Mouse (Mus musculus): ENCODE data around the gene Rasa4. TPM values are rescaled to one million over a fixed set of nuclear protein-coding genes. Genes with fewer than 3 reads are reported as not detected.
A peak's percentile ranks its signal among the peaks of the same experiment; 100 is the strongest.

The Rasa4 gene
- 20.6 and 39.8 TPM in 2 replicates for polyA plus RNA-seq (2011; ENCODE audit: insufficient read length, low read depth, missing spikeins)

- no peak within 1 kb of the TSS for H3K27ac ChIP-seq (ENCODE audit: insufficient read depth, low read length)
Measured at GRCm38 (mm10) chr5:136083669-136084107, at the start of gene Rasa4. Gene Rasa4 (plus strand): TSS chr5:136083916.

DNA sequence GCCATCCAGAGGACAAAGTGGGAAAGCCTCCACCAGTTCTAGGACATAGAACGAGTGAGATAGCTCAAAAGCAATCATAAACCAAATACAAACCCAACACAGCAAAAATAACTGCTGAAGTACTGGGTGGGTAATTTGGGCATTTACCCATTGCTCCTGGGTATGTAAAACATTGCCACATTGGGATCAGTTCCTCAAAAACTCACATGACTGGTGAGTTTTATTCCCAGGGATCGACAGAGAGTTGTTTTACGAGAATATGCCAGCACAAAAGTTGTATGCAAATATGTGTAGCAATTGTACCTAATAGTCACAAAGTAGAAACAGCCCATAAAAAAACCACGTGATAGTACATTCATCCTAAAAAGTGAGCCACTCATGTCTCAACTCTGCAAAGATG lies 48.8 kb upstream of the Rasa4 start:
- TF ChIP-seq CTCF (IDR thresholded peaks at IDR 0.05; ENCODE audit: borderline replicate concordance, insufficient read depth, low read length) = no peak
- TF ChIP-seq POLR2A (IDR thresholded peaks at IDR 0.05; ENCODE audit: low read depth, low read length) = no peak
- no peaks in the 10 kb centered on the region for H3K4me1 ChIP-seq (ENCODE audit: control insufficient read depth, insufficient read depth, low read length)
- H3K4me3 ChIP-seq (ENCODE audit: insufficient read depth, low read length) = no peak overlapping the region
- no peak overlapping the region for H3K27ac ChIP-seq (ENCODE audit: insufficient read depth, low read length)

More at GRCm38 (mm10) chr5:136083669-136084107, at the start of gene Rasa4:
- TF ChIP-seq CTCF (IDR thresholded peaks at IDR 0.05; ENCODE audit: borderline replicate concordance, insufficient read depth, low read length) (no peak), POLR2A (IDR thresholded peaks at IDR 0.05; ENCODE audit: low read depth, low read length) (peak; percentile 73)
- Histone ChIP-seq H3K4me3 (ENCODE audit: insufficient read depth, low read length) (peak within 1 kb of the TSS; percentile 82), H3K4me1 (ENCODE audit: control insufficient read depth, insufficient read depth, low read length) (0 out of 2 replicates have a peak, but pooled peaks cover 6% of the 10 kb centered on the region)

DNA sequence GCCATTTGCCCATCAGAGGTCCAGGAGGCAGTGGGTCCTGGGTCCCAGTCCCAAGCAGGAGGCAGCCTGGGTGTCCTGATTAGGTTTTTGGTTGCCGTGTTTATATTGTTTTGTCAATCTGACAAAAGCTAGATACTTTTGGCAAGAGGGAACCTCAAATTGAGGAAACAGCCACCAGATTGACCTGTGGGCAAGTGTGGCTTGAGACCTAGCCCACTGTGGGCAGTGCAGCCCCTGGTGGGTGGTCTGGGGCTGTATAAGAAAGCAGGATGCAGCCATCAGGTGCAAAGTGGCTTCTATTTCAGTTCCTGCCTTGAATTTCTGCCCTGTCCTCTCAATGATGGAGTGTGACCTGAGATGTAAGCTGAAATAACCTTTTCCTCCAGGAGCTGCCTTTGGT lies 48.4 kb upstream of the Rasa4 start:
- H3K27ac ChIP-seq (ENCODE audit: insufficient read depth, low read length) = no peak overlapping the region
- no peak for TF ChIP-seq CTCF (IDR thresholded peaks at IDR 0.05; ENCODE audit: borderline replicate concordance, insufficient read depth, low read length)
- no peak for TF ChIP-seq POLR2A (IDR thresholded peaks at IDR 0.05; ENCODE audit: low read depth, low read length)
- no peak overlapping the region for H3K4me3 ChIP-seq (ENCODE audit: insufficient read depth, low read length)
- no peaks in the 10 kb centered on the region for H3K4me1 ChIP-seq (ENCODE audit: control insufficient read depth, insufficient read depth, low read length)

DNA sequence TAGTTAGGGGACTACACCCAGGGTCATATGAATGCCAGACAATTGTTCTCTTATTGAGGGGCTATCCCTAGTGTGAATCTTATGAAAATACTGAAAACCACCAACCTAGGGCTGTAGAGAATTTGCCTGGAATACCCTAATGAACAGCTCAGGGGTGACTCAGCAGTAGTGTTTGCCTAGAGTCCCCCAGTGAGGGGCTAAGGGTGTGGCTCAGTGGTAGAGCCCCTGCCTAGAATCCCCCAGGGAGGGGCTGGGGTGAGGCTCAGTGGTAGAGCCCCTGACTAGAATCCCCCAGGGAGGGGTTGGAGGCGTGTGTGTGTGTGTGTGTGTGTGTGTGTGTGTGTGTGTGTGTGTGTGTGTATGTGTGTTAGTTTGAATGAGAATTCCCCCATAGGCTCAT lies 47.0 kb upstream of the Rasa4 start:
- Histone ChIP-seq H3K27ac (ENCODE audit: insufficient read depth, low read length) (no peak overlapping the region), H3K4me1 (ENCODE audit: control insufficient read depth, insufficient read depth, low read length) (no peaks in the 10 kb centered on the region), H3K4me3 (ENCODE audit: insufficient read depth, low read length) (no peak overlapping the region)
- TF ChIP-seq CTCF (IDR thresholded peaks at IDR 0.05; ENCODE audit: borderline replicate concordance, insufficient read depth, low read length) (no peak), POLR2A (IDR thresholded peaks at IDR 0.05; ENCODE audit: low read depth, low read length) (no peak)

GRCm38 (mm10) chr5:136038258-136039214 lies 45.2 kb upstream of the Rasa4 start, which contains the start of gene Upk3b:
Gene Upk3b (plus strand): TSS chr5:136038496.
- TF ChIP-seq POLR2A (IDR thresholded peaks at IDR 0.05; ENCODE audit: low read depth, low read length) = no peak
- no peak for TF ChIP-seq CTCF (IDR thresholded peaks at IDR 0.05; ENCODE audit: borderline replicate concordance, insufficient read depth, low read length)
- no peak within 1 kb of the TSS for H3K4me3 ChIP-seq (ENCODE audit: insufficient read depth, low read length)
- no peak within 1 kb of the TSS for H3K27ac ChIP-seq (ENCODE audit: insufficient read depth, low read length)
- no peaks in the 10 kb centered on the region for H3K4me1 ChIP-seq (ENCODE audit: control insufficient read depth, insufficient read depth, low read length)

DNA sequence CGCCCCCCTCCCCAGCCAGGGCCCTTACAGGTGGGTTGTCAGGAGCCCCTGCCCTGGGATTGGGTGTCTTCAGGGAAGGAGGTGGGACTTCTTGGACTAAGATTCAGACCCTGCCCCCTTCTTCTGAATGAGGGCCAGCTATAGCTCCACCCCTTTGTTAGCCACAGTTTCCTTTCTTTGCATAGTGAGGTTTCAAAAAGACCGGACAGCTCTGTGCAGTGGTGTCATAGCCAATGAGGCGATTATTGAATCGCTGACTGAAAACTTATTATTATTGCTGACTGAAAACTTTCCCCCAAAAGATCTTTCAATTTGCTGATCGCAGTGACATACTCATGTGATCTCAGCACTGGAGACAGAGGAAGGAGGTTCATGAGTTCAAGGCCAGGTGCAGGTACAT lies 43.5 kb upstream of the Rasa4 start:
- no peak overlapping the region for H3K27ac ChIP-seq (ENCODE audit: insufficient read depth, low read length)
- TF ChIP-seq POLR2A (IDR thresholded peaks at IDR 0.05; ENCODE audit: low read depth, low read length) = no peak
- TF ChIP-seq CTCF (IDR thresholded peaks at IDR 0.05; ENCODE audit: borderline replicate concordance, insufficient read depth, low read length) = no peak
- H3K4me3 ChIP-seq (ENCODE audit: insufficient read depth, low read length) = no peak overlapping the region

GRCm38 (mm10) chr5:136041260-136041659 lies 42.5 kb upstream of the Rasa4 start:
- TF ChIP-seq POLR2A (IDR thresholded peaks at IDR 0.05; ENCODE audit: low read depth, low read length) = no peak
- no peak for TF ChIP-seq CTCF (IDR thresholded peaks at IDR 0.05; ENCODE audit: borderline replicate concordance, insufficient read depth, low read length)
- no peaks in the 10 kb centered on the region for H3K4me1 ChIP-seq (ENCODE audit: control insufficient read depth, insufficient read depth, low read length)
- no peak overlapping the region for H3K27ac ChIP-seq (ENCODE audit: insufficient read depth, low read length)
- H3K4me3 ChIP-seq (ENCODE audit: insufficient read depth, low read length) = no peak overlapping the region

More for the DNA sequence above, 43.5 kb upstream of the Rasa4 start:
- H3K4me1 ChIP-seq (ENCODE audit: control insufficient read depth, insufficient read depth, low read length) = no peaks in the 10 kb centered on the region

GRCm38 (mm10) chr5:136041666-136042065 lies 42.0 kb upstream of the Rasa4 start:
- no peak overlapping the region for H3K4me3 ChIP-seq (ENCODE audit: insufficient read depth, low read length)
- no peak overlapping the region for H3K27ac ChIP-seq (ENCODE audit: insufficient read depth, low read length)
- TF ChIP-seq CTCF (IDR thresholded peaks at IDR 0.05; ENCODE audit: borderline replicate concordance, insufficient read depth, low read length) = no peak
- no peaks in the 10 kb centered on the region for H3K4me1 ChIP-seq (ENCODE audit: control insufficient read depth, insufficient read depth, low read length)

DNA sequence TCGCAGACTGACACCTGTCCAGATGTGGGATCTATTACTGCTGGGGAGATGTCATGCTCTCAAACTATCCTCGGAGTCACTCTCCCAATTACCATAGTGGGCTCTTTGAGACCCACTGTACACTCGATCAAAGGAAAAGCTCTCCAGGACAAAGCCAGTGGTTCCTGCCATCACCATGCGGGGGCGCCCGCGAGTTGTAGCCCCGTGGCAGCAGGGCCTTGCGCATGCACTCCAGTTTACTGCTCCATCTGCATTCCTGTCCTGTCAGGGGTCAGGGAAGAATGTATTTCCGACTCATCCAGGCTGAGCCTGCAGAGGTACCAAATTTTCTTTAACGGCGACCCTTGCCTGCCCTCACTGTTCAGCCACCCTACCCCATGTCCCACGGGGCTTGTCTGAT lies 38.9 kb upstream of the Rasa4 start:
- no peak for TF ChIP-seq POLR2A (IDR thresholded peaks at IDR 0.05; ENCODE audit: low read depth, low read length)
- TF ChIP-seq CTCF (IDR thresholded peaks at IDR 0.05; ENCODE audit: borderline replicate concordance, insufficient read depth, low read length) = no peak
- Histone ChIP-seq H3K4me1 (ENCODE audit: control insufficient read depth, insufficient read depth, low read length) (no peaks in the 10 kb centered on the region), H3K27ac (ENCODE audit: insufficient read depth, low read length) (no peak overlapping the region), H3K4me3 (ENCODE audit: insufficient read depth, low read length) (no peak overlapping the region)

DNA sequence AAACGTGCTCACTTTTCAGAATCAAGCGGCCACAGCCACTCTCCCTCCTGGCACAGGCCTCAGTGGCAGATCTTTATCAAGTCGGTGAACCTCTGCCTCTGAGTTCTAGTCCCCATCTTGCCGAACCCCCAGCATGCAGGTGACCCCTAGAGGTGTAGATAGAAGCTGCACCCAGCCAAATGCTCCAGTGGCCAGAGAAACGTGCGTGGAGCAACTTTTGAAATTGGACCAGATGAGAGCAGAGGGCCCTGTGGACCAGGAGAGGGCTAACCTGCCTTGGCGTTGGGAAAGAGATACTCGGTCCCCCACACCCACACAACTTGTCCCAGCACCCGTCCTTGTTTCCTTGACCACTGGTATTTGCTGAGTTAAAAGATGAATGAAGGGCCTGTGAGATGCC lies 38.3 kb upstream of the Rasa4 start:
- Histone ChIP-seq H3K4me3 (ENCODE audit: insufficient read depth, low read length) (no peak overlapping the region), H3K4me1 (ENCODE audit: control insufficient read depth, insufficient read depth, low read length) (peaks cover 4% of the 10 kb centered on the region; the same call in 1 of the 2 replicates)
- 0 out of 2 replicates have a peak, but pooled peaks have one; percentile 19 for TF ChIP-seq CTCF (IDR thresholded peaks at IDR 0.05; ENCODE audit: borderline replicate concordance, insufficient read depth, low read length)
- no peak for TF ChIP-seq POLR2A (IDR thresholded peaks at IDR 0.05; ENCODE audit: low read depth, low read length)

More for the DNA sequence above, 38.3 kb upstream of the Rasa4 start:
- no peak overlapping the region for H3K27ac ChIP-seq (ENCODE audit: insufficient read depth, low read length)
